Mouse (Mus musculus): Measurements from ENCODE around the gene Tmem108. TPM values are rescaled to one million over a fixed set of nuclear protein-coding genes. Genes with fewer than 3 reads are reported as not detected.

The Tmem108 gene
- polyA plus RNA-seq, 1 experiment from 2014 or later = 41.5 TPM

GRCm38 (mm10) chr9:103577731-103578130 lies 183.9 kb downstream of the Tmem108 start:
- no peak overlapping the region for H3K4me2 ChIP-seq
- peaks cover 24% of the 10 kb centered on the region for H3K4me1 ChIP-seq
- H3K9ac ChIP-seq = no peak overlapping the region
- ATAC-seq = no peak
- H3K27ac ChIP-seq = no peak overlapping the region
- no peaks in the 10 kb centered on the region for H3K9me3 ChIP-seq (replicated peaks)
- WGBS = 72% methylated on average over 4 of the region's 4 CpGs
- H3K4me3 ChIP-seq = no peak overlapping the region
- no peaks in the 10 kb centered on the region for H3K36me3 ChIP-seq (ENCODE audit: poor library complexity, severe bottlenecking)
- H3K27me3 ChIP-seq = no peaks in the 10 kb centered on the region

GRCm38 (mm10) chr9:103577181-103577580 lies 184.5 kb downstream of the Tmem108 start:
- H3K4me1 ChIP-seq = peaks cover 24% of the 10 kb centered on the region
- WGBS = 88% methylated on average over 5 of the region's 5 CpGs
- no peaks in the 10 kb centered on the region for H3K9me3 ChIP-seq (replicated peaks)
- H3K4me3 ChIP-seq = no peak overlapping the region
- no peak overlapping the region for H3K4me2 ChIP-seq
- no peaks in the 10 kb centered on the region for H3K36me3 ChIP-seq (ENCODE audit: poor library complexity, severe bottlenecking)
- H3K27ac ChIP-seq = no peak overlapping the region
- H3K27me3 ChIP-seq = no peaks in the 10 kb centered on the region
- H3K9ac ChIP-seq = no peak overlapping the region
- ATAC-seq = no peak

- no peak overlapping the region for H3K4me3 ChIP-seq
- no peaks in the 10 kb centered on the region for H3K27me3 ChIP-seq
- WGBS = 95% methylated on average over 5 of the region's 5 CpGs
- ATAC-seq = no peak
- H3K4me2 ChIP-seq = no peak overlapping the region
- peaks cover 24% of the 10 kb centered on the region for H3K4me1 ChIP-seq
- H3K36me3 ChIP-seq (ENCODE audit: poor library complexity, severe bottlenecking) = no peaks in the 10 kb centered on the region
- no peak overlapping the region for H3K9ac ChIP-seq
- no peak overlapping the region for H3K27ac ChIP-seq
- H3K9me3 ChIP-seq (replicated peaks) = no peaks in the 10 kb centered on the region
Measured at GRCm38 (mm10) chr9:103575901-103576300, 185.7 kb downstream of the Tmem108 start.

- no peaks in the 10 kb centered on the region for H3K9me3 ChIP-seq (replicated peaks)
- 2% methylated on average over 5 of the region's 5 CpGs for WGBS
- H3K4me2 ChIP-seq = no peak overlapping the region
- peaks cover 34% of the 10 kb centered on the region for H3K4me1 ChIP-seq
- peak overlapping the region; percentile 58 for H3K27ac ChIP-seq
- H3K27me3 ChIP-seq = no peaks in the 10 kb centered on the region
- no peaks in the 10 kb centered on the region for H3K36me3 ChIP-seq (ENCODE audit: poor library complexity, severe bottlenecking)
- H3K4me3 ChIP-seq = no peak overlapping the region
- ATAC-seq = peak; percentile 69
- no peak overlapping the region for H3K9ac ChIP-seq
Measured at GRCm38 (mm10) chr9:103573994-103574750, 187.5 kb downstream of the Tmem108 start.

- H3K4me2 ChIP-seq = no peak overlapping the region
- no peak for ATAC-seq
- peak overlapping the region; percentile 25; the same call in 1 of the 2 replicates for H3K27ac ChIP-seq
- H3K36me3 ChIP-seq (ENCODE audit: poor library complexity, severe bottlenecking) = no peaks in the 10 kb centered on the region
- WGBS = 41% methylated on average over 14 of the region's 14 CpGs
- no peak overlapping the region for H3K9ac ChIP-seq
- peaks cover 41% of the 10 kb centered on the region for H3K4me1 ChIP-seq
- no peaks in the 10 kb centered on the region for H3K27me3 ChIP-seq
- no peak overlapping the region for H3K4me3 ChIP-seq
- H3K9me3 ChIP-seq (replicated peaks) = no peaks in the 10 kb centered on the region
Measured at GRCm38 (mm10) chr9:103570158-103570741, 191.4 kb downstream of the Tmem108 start.

- Histone ChIP-seq H3K4me3 (no peak overlapping the region), H3K4me1 (peaks cover 38% of the 10 kb centered on the region), H3K36me3 (ENCODE audit: poor library complexity, severe bottlenecking) (no peaks in the 10 kb centered on the region), H3K4me2 (no peak overlapping the region), H3K9ac (no peak overlapping the region), H3K9me3 (replicated peaks) (no peaks in the 10 kb centered on the region), H3K27me3 (no peaks in the 10 kb centered on the region), H3K27ac (no peak overlapping the region)
- no peak for ATAC-seq
- WGBS = 92% methylated on average over 9 of the region's 9 CpGs
Measured at GRCm38 (mm10) chr9:103568983-103569382, 192.7 kb downstream of the Tmem108 start.

- Histone ChIP-seq H3K36me3 (ENCODE audit: poor library complexity, severe bottlenecking) (no peaks in the 10 kb centered on the region), H3K4me1 (peaks cover 38% of the 10 kb centered on the region), H3K27ac (peak overlapping the region; percentile 31; the same call in 1 of the 2 replicates), H3K4me2 (no peak overlapping the region), H3K9me3 (replicated peaks) (no peaks in the 10 kb centered on the region), H3K27me3 (no peaks in the 10 kb centered on the region), H3K9ac (no peak overlapping the region), H3K4me3 (no peak overlapping the region)
- no peak for ATAC-seq
- 94% methylated on average over 9 of the region's 9 CpGs for WGBS
Measured at GRCm38 (mm10) chr9:103565186-103565585, 196.5 kb downstream of the Tmem108 start.

GRCm38 (mm10) chr9:103563864-103564610 lies 197.6 kb downstream of the Tmem108 start:
- no peak overlapping the region for H3K4me2 ChIP-seq
- no peaks in the 10 kb centered on the region for H3K27me3 ChIP-seq
- H3K9ac ChIP-seq = no peak overlapping the region
- peaks cover 45% of the 10 kb centered on the region for H3K4me1 ChIP-seq
- no peaks in the 10 kb centered on the region for H3K36me3 ChIP-seq (ENCODE audit: poor library complexity, severe bottlenecking)
- H3K27ac ChIP-seq = no peak overlapping the region
- ATAC-seq = peak; percentile 40
- 30% methylated on average over 10 of the region's 10 CpGs for WGBS
- no peaks in the 10 kb centered on the region for H3K9me3 ChIP-seq (replicated peaks)
- no peak overlapping the region for H3K4me3 ChIP-seq

- H3K9ac ChIP-seq = no peak overlapping the region
- ATAC-seq = no peak
- WGBS = 97% methylated on average over 1 of the region's 1 CpGs
- no peak overlapping the region for H3K4me3 ChIP-seq
- H3K27ac ChIP-seq = no peak overlapping the region
- no peaks in the 10 kb centered on the region for H3K36me3 ChIP-seq (ENCODE audit: poor library complexity, severe bottlenecking)
- H3K9me3 ChIP-seq (replicated peaks) = no peaks in the 10 kb centered on the region
- no peak overlapping the region for H3K4me2 ChIP-seq
- H3K4me1 ChIP-seq = peaks cover 62% of the 10 kb centered on the region
- peaks cover 2% of the 10 kb centered on the region; the same call in 1 of the 2 replicates for H3K27me3 ChIP-seq
Measured at GRCm38 (mm10) chr9:103562063-103562462, 199.6 kb downstream of the Tmem108 start.

- Histone ChIP-seq H3K27ac (peak overlapping the region; percentile 86), H3K4me1 (peaks cover 61% of the 10 kb centered on the region), H3K9ac (no peak overlapping the region), H3K27me3 (peaks cover 28% of the 10 kb centered on the region), H3K4me2 (peak overlapping the region; percentile 6; the same call in 1 of the 2 replicates), H3K36me3 (ENCODE audit: poor library complexity, severe bottlenecking) (no peaks in the 10 kb centered on the region), H3K4me3 (no peak overlapping the region), H3K9me3 (replicated peaks) (no peaks in the 10 kb centered on the region)
- 19% methylated on average over 6 of the region's 6 CpGs for WGBS
- ATAC-seq = peak; percentile 88
Measured at GRCm38 (mm10) chr9:103558741-103559140, 202.9 kb downstream of the Tmem108 start.

GRCm38 (mm10) chr9:103558240-103558639 lies 203.4 kb downstream of the Tmem108 start:
- peaks cover 32% of the 10 kb centered on the region for H3K27me3 ChIP-seq
- 63% methylated on average over 7 of the region's 7 CpGs for WGBS
- no peaks in the 10 kb centered on the region for H3K9me3 ChIP-seq (replicated peaks)
- H3K4me2 ChIP-seq = 0 out of 2 replicates have a peak overlapping the region, but pooled peaks have one; percentile 19
- no peak overlapping the region for H3K9ac ChIP-seq
- peaks cover 59% of the 10 kb centered on the region for H3K4me1 ChIP-seq
- no peaks in the 10 kb centered on the region for H3K36me3 ChIP-seq (ENCODE audit: poor library complexity, severe bottlenecking)
- H3K27ac ChIP-seq = peak overlapping the region; percentile 86
- peak; percentile 20 for ATAC-seq
- no peak overlapping the region for H3K4me3 ChIP-seq

- no peak overlapping the region for H3K9ac ChIP-seq
- H3K4me1 ChIP-seq = peaks cover 69% of the 10 kb centered on the region
- no peaks in the 10 kb centered on the region for H3K9me3 ChIP-seq (replicated peaks)
- WGBS = 93% methylated on average over 15 of the region's 15 CpGs
- ATAC-seq = no peak
- H3K27ac ChIP-seq = no peak overlapping the region
- H3K4me3 ChIP-seq = no peak overlapping the region
- peaks cover 44% of the 10 kb centered on the region for H3K27me3 ChIP-seq
- no peak overlapping the region for H3K4me2 ChIP-seq
- no peaks in the 10 kb centered on the region for H3K36me3 ChIP-seq (ENCODE audit: poor library complexity, severe bottlenecking)
Measured at GRCm38 (mm10) chr9:103557085-103557484, 204.6 kb downstream of the Tmem108 start.

All from forebrain, embryonic 13.5 days (tissue).